Mouse (Mus musculus): ENCODE data around the gene Hspg2. TPM values are rescaled to one million over a fixed set of nuclear protein-coding genes. Genes with fewer than 3 reads are reported as not detected.

The Hspg2 gene
- total RNA-seq, 2 experiments from 2014 or later = 249 to 297 TPM

- intact Hi-C loops (cut with DNase I) = no loop called here
- DNase-seq (ENCODE audit: low spot score) = no peak
These were observed 126.1 kb downstream of the Hspg2 start for GRCm38 (mm10) chr4:137594496-137595270.

- DNase-seq (ENCODE audit: low spot score) = no peak
- intact Hi-C loops (cut with DNase I) = no loop called here
These were observed 128.6 kb downstream of the Hspg2 start for GRCm38 (mm10) chr4:137597098-137597630.

GRCm38 (mm10) chr4:137598577-137598976, 130.0 kb downstream of the Hspg2 start:
- intact Hi-C loops (cut with DNase I) = no loop called here
- no peak for DNase-seq (ENCODE audit: low spot score)

DNA sequence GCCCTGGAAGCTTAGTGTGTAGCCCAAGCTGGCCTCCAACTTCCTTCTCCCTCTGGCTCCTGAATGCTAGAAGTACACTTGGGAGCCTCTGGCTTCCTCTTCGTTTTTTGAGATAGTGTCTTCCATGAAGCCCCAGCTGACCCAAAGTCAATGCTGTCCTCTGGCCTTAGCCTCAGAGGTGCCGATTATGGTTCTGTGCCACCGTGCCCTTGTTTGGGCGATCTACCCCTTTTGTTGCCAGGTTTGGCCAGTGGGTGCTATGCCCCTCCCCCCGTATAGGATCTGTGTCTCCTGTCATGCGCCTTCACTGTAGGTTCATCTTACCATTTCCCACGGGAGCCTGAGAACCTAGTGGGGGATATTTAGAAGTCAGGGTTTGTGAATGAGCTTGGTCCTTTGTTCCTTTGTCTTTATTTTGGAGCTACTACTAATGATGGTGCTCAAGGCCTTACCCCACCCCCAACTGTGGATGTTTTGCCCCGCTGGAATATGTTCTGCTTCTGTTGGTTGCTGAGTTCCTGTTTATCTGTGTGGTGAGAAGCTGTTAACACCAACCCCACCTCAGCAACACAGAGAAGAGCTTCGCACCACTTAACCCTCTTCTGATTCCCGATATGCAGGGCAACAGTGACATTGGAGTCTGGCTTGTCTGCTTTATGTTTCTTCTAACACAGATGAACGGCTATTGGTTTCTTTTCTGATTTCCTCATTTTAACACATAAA, 135.0 kb downstream of the Hspg2 start:
- DNase-seq (ENCODE audit: low spot score) = no peak
- intact Hi-C loops (cut with DNase I) = no loop called here

GRCm38 (mm10) chr4:137607023-137607422, 138.5 kb downstream of the Hspg2 start:
- no peak for DNase-seq (ENCODE audit: low spot score)
- intact Hi-C loops (cut with DNase I) = no loop called here

DNA sequence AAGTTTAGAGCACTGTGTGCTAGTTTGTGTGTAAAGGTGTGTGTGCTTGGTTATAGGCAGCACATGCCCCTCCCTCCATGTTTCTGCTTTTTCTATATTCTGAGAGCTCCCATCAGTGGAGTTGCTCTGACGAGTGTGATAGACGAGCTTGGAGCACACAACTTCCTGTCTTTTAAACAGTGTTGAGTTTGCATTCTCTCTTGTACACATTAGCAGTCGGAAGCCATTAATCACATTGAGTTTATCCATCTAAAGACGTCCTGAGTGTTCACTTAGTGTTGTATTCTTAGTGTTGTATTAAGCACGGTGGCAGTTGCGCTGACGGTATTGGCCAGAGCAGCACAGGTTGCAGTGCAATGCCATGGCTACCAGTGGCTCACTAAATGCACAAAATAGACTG, 140.7 kb downstream of the Hspg2 start:
- intact Hi-C loops (cut with DNase I) = no loop called here
- DNase-seq (ENCODE audit: low spot score) = no peak

DNA sequence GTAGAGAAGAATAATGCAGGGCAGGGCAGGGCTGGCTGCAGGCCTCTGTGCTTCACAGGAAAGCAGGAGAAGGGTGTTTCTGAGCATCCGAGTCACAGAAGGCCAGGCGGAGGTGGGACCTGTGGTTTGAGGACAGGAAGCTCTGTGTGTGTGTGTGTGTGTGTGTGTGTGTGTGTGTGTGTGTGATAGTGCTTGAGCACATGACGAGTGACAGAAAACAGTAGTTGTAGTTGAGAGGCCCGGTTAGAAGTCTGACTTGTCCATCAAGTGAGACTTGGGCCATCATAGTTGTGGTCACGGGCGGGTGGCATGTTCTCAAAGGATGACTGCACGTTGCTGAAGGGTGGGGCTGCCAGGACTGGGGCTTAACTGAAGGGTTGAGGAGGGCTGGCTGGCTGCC, 141.1 kb downstream of the Hspg2 start:
- intact Hi-C loops (cut with DNase I) = no loop called here
- DNase-seq (ENCODE audit: low spot score) = no peak

DNA sequence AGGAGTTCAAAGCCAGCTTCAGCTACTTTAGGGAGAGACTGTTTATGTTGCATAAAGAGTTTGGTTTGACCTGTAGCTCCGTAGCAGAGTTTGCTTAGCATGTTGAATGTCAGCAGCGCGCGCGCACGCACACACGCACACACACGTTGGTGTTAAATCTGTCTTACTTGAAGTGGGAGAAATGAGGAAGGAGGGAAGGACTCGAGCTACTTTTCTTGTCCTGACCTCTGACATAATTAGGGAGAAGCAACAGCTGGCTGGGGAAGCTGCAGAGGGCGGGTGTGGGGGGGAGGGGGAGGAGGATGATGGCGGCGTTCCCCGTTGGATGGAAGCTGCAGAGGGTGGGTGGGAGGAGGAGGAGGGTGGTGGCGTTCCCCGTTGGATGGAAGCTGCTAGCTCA, 141.7 kb downstream of the Hspg2 start:
- intact Hi-C loops (cut with DNase I) = no loop called here
- DNase-seq (ENCODE audit: low spot score) = no peak

Small RNA genes lying within 50 kb of the gene (microRNA-seq; reads per million reads assigned to microRNA genes)
- gene Mir7018 = 1.4 reads per million

Other genes with a start within 250 kb of the Hspg2 start
- under 1 TPM; 0.22 to 0.26 TPM for gene Wnt4, start 191.3 kb upstream of the Hspg2 start, total RNA-seq (2021)
- 100 to 1,000 TPM; 153 to 169 TPM for gene Cdc42, start 111.0 kb upstream of the Hspg2 start, total RNA-seq (2021)
- gene Cela3a, start 59.0 kb upstream of the Hspg2 start, total RNA-seq (2021) = not detected
- gene Cela3b, start 38.2 kb upstream of the Hspg2 start, total RNA-seq (2021) = not detected
- gene 1700013G24Rik, start 15.5 kb upstream of the Hspg2 start, total RNA-seq (2021) = not detected
- gene Ldlrad2, start 105.8 kb downstream of the Hspg2 start, total RNA-seq (2021) = not detected
- gene Usp48, start 125.0 kb downstream of the Hspg2 start, total RNA-seq (2021) = 10 to 100 TPM; 33.0 to 33.3 TPM
- 10 to 100 TPM; 13.8 to 19.4 TPM for gene Rap1gap, start 196.0 kb downstream of the Hspg2 start, total RNA-seq (2021)